Mouse (Mus musculus): Measurements from ENCODE around the gene Snx1.

GRCm38 (mm10) chr9:66105168-66105567 lies 21.2 kb downstream of the Snx1 start:
- TF ChIP-seq MAFK (IDR thresholded peaks at IDR 0.05; ENCODE audit: insufficient read depth, low read depth, low read length) (no peak), HCFC1 (IDR thresholded peaks at IDR 0.05; ENCODE audit: borderline replicate concordance, insufficient read depth, low read length) (no peak), ZNF384 (IDR thresholded peaks at IDR 0.05; ENCODE audit: low read depth, low read length) (no peak)

Measured in ES-E14 (cell line).